Mouse (Mus musculus) stomach, postnatal 0 days (tissue): ENCODE results near the gene Fastkd5. TPM values are rescaled to one million over a fixed set of nuclear protein-coding genes. Genes with fewer than 3 reads are reported as not detected.

Experiments used
- ATAC-seq: fragments of 200-750 bp; cut with Nextera tagmentation; 2 replicates; pipeline ENCODE4 v1.8.0; 2017; ENCODE audit not compliant: low FRiP score, low TSS enrichment
- DNase-seq: peaks from one replicate; pipeline ENCODE4 v3.0.0-alpha.2; 2016; ENCODE audit warnings: low spot score
- H3K27ac ChIP-seq: fragments of 300-500 bp; sonication (generic); replicated peaks from 2 replicates; pipeline ENCODE4 v1.5.1; 2014; ENCODE audit warnings: mild to moderate bottlenecking, control low read depth
- H3K27me3 ChIP-seq: fragments of 300-500 bp; sonication (generic); 2 replicates; pipeline ENCODE4 v1.6.1; 2014; ENCODE audit warnings: low read length; ENCODE audit not compliant: control insufficient read depth, insufficient read depth
- H3K36me3 ChIP-seq: fragments of 300-500 bp; sonication (generic); 2 replicates; pipeline ENCODE4 v1.6.1; 2014; ENCODE audit warnings: low read length, mixed read lengths; ENCODE audit not compliant: control insufficient read depth, insufficient read depth
- H3K4me1 ChIP-seq: fragments of 300-500 bp; sonication (generic); replicated peaks from 2 replicates; pipeline ENCODE4 v1.6.1; 2014; ENCODE audit warnings: antibody characterized with exemption; ENCODE audit not compliant: control insufficient read depth, insufficient read depth
- H3K4me2 ChIP-seq: fragments of 300-500 bp; sonication (generic); replicated peaks from 2 replicates; pipeline ENCODE4 v1.6.1; 2014; ENCODE audit warnings: low read depth, mild to moderate bottlenecking, control low read depth, moderate library complexity
- H3K4me3 ChIP-seq: fragments of 300-500 bp; sonication (generic); 2 replicates; pipeline ENCODE4 v1.5.1; 2014; ENCODE audit warnings: low read depth, low read length, control low read depth
- H3K9ac ChIP-seq: fragments of 300-500 bp; sonication (generic); 2 replicates; pipeline ENCODE4 v1.6.1; 2014; ENCODE audit warnings: mild to moderate bottlenecking, low read length, control low read depth, mixed read lengths
- H3K9me3 ChIP-seq: fragments of 300-500 bp; sonication (generic); 2 replicates; pipeline ENCODE4 v1.6.1; 2016; ENCODE audit warnings: low read length; ENCODE audit not compliant: control insufficient read depth
- CTCF ChIP-seq: IDR thresholded peaks from 2 replicates; pipeline ENCODE4 v1.5.1; 2016; ENCODE audit warnings: antibody characterized with exemption, low read depth, mild to moderate bottlenecking, moderate library complexity
- EP300 ChIP-seq: optimal IDR thresholded peaks from 2 replicates; pipeline ENCODE3; 2016; ENCODE audit warnings: antibody characterized with exemption
- WGBS: fragments of 180-500 bp; shearing (Covaris S2); extraction: QIAGEN DNeasy Blood & Tissue Kit; methylation state at CpG from one replicate; pipeline ENCODE4 v1.1.7; 2014; 5-methylcytosine and 5-hydroxymethylcytosine counted together
- polyA plus RNA-seq: library from polyadenylated mRNA; unstranded; fragments of >200 nt; fragmentation: Nextera tagmentation; extraction: Ambion mirVana; gene quantifications from 2 replicates; pipeline ENCODE4 v1.2.1, GENCODE M21; 2015

Fastkd5 gene
- polyA plus RNA-seq, 1 experiment from 2014 or later = 6.7 TPM

GRCm38 (mm10) chr2:130638101-130638611 is 8.3 kb upstream of the Fastkd5 start:
- Histone ChIP-seq H3K27ac (peak overlapping the region; percentile 83), H3K9ac (peak overlapping the region; percentile 39; the same call in 1 of the 2 replicates)

GRCm38 (mm10) chr2:130635847-130636246 is 6.0 kb upstream of the Fastkd5 start:
- H3K27me3 ChIP-seq = no peaks in the 10 kb centered on the region
- no peak overlapping the region for H3K4me2 ChIP-seq
- DNase-seq (peak; percentile 37), ATAC-seq (no peak)
- no peak overlapping the region for H3K27ac ChIP-seq
- no peak overlapping the region for H3K4me3 ChIP-seq
- H3K4me1 ChIP-seq = 0 out of 2 replicates have a peak, but pooled peaks cover 2% of the 10 kb centered on the region
- WGBS = 54% methylated on average over 21 of the region's 21 CpGs
- H3K9me3 ChIP-seq = no peaks in the 10 kb centered on the region
- TF ChIP-seq EP300 = no peak
- no peak for TF ChIP-seq CTCF
- H3K9ac ChIP-seq = no peak overlapping the region
- H3K36me3 ChIP-seq = no peaks in the 10 kb centered on the region; the same call in 1 of the 2 replicates

More at GRCm38 (mm10) chr2:130638101-130638611, 8.3 kb upstream of the Fastkd5 start:
- no peaks in the 10 kb centered on the region for H3K27me3 ChIP-seq
- H3K4me1 ChIP-seq = 0 out of 2 replicates have a peak, but pooled peaks cover 2% of the 10 kb centered on the region
- H3K4me3 ChIP-seq = 0 out of 2 replicates have a peak overlapping the region, but pooled peaks have one; percentile 16
- H3K36me3 ChIP-seq = no peaks in the 10 kb centered on the region; the same call in 1 of the 2 replicates
- TF ChIP-seq EP300 (no peak), CTCF (no peak; the same call in 1 of the 2 replicates)
- WGBS = 28% methylated on average over 16 of the region's 16 CpGs
- H3K9me3 ChIP-seq = no peaks in the 10 kb centered on the region
- ATAC-seq (peak; percentile 85), DNase-seq (peak; percentile 92)
- H3K4me2 ChIP-seq = peak overlapping the region; percentile 38

GRCm38 (mm10) chr2:130634739-130635411 is 5.0 kb upstream of the Fastkd5 start:
- H3K4me3 ChIP-seq = peak overlapping the region; percentile 38
- H3K4me1 ChIP-seq = 0 out of 2 replicates have a peak, but pooled peaks cover 2% of the 10 kb centered on the region
- WGBS = 12% methylated on average over 37 of the region's 38 CpGs
- no peak for ATAC-seq
- H3K27me3 ChIP-seq = no peaks in the 10 kb centered on the region
- H3K27ac ChIP-seq = no peak overlapping the region
- peak; percentile 65 for TF ChIP-seq CTCF
- no peak for TF ChIP-seq EP300
- H3K36me3 ChIP-seq = no peaks in the 10 kb centered on the region; the same call in 1 of the 2 replicates
- H3K4me2 ChIP-seq = peak overlapping the region; percentile 69
- peak overlapping the region; percentile 57 for H3K9ac ChIP-seq
- no peaks in the 10 kb centered on the region for H3K9me3 ChIP-seq
- DNase-seq = peak; percentile 46

- ATAC-seq (no peak), DNase-seq (no peak)
- H3K27me3 ChIP-seq = no peaks in the 10 kb centered on the region
- whole genome bisulfite sequencing = 43% methylated on average over 14 of the region's 14 CpGs
- no peak overlapping the region for H3K27ac ChIP-seq
- peak overlapping the region; percentile 57; the same call in 1 of the 2 replicates for H3K9ac ChIP-seq
- H3K4me3 ChIP-seq = peak overlapping the region; percentile 38
- TF ChIP-seq CTCF (no peak), EP300 (no peak)
- no peaks in the 10 kb centered on the region; the same call in 1 of the 2 replicates for H3K36me3 ChIP-seq
- peak overlapping the region; percentile 69; the same call in 1 of the 2 replicates for H3K4me2 ChIP-seq
- H3K9me3 ChIP-seq = no peaks in the 10 kb centered on the region
- H3K4me1 ChIP-seq = 0 out of 2 replicates have a peak, but pooled peaks cover 2% of the 10 kb centered on the region
Observed at GRCm38 (mm10) chr2:130634006-130634738, 4.3 kb upstream of the Fastkd5 start.

GRCm38 (mm10) chr2:130632887-130633675 is 3.3 kb upstream of the Fastkd5 start:
- H3K4me3 ChIP-seq = no peak overlapping the region
- no peak for TF ChIP-seq CTCF
- no peak for TF ChIP-seq EP300
- ATAC-seq (no peak), DNase-seq (no peak)
- H3K9ac ChIP-seq = no peak overlapping the region
- WGBS = 51% methylated on average over 5 of the region's 5 CpGs
- no peaks in the 10 kb centered on the region; the same call in 1 of the 2 replicates for H3K36me3 ChIP-seq
- H3K9me3 ChIP-seq = no peaks in the 10 kb centered on the region
- no peak overlapping the region for H3K27ac ChIP-seq
- H3K4me1 ChIP-seq = 0 out of 2 replicates have a peak, but pooled peaks cover 2% of the 10 kb centered on the region
- no peak overlapping the region for H3K4me2 ChIP-seq
- no peaks in the 10 kb centered on the region for H3K27me3 ChIP-seq
